Mouse (Mus musculus): ENCODE measurements at regions not wholly inside any gene's neighbourhood (a gene's known extent, or its start where the extent isn't known, plus 50 kb on each side); places are given as distances from the start of the nearest gene placed in this dataset.
A peak's percentile ranks its signal among the peaks of the same experiment; 100 is the strongest.
"Not testable (repeated sequence)": the region's sequence is repeated elsewhere in the genome, so short reads cannot be mapped to it uniquely, and the experiment has no call there.

- TF ChIP-seq CTCF (IDR thresholded peaks at IDR 0.05): no peak
- intact Hi-C loops (cut with DNase I): no loop called here
- H3K4me3 ChIP-seq: no peak overlapping the region
- no peak for DNase-seq
- H3K27ac ChIP-seq: no peak overlapping the region
These were observed 288.0 kb downstream of the Sfmbt2 start for GRCm38 (mm10) chr2:10658317-10658716.

- H3K4me3 ChIP-seq; H3K27ac ChIP-seq; intact Hi-C loops (cut with DNase I); DNase-seq: not testable (repeated sequence)
These were observed 297.6 kb downstream of the Sfmbt2 start for GRCm38 (mm10) chr2:10667915-10668314.

- intact Hi-C loops (cut with DNase I): no loop called here
- Histone ChIP-seq H3K4me3 (no peak overlapping the region), H3K27ac (no peak overlapping the region)
- DNase-seq: no peak
- TF ChIP-seq CTCF (IDR thresholded peaks at IDR 0.05): no peak
These were observed 300.4 kb downstream of the Sfmbt2 start for GRCm38 (mm10) chr2:10670423-10671298.

DNA sequence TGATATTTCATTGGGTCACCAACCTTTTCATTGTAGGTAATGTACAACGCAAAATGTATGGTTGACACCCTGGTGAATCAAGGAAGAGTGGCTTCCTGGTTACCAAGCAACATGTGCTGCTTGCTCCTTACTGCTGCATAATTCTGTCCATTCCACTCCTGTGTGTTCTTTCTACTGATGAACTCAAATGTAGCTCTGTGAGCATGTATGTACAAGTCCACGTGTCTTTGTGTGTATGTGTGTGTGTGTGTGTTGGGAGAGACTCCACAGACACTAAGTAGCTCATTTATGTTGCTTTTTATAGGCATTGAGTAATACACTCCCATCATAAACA lies 301.0 kb downstream of the Sfmbt2 start:
- no peak overlapping the region for H3K27ac ChIP-seq
- no peak overlapping the region for H3K4me3 ChIP-seq
- no peak for DNase-seq
- no peak for TF ChIP-seq CTCF (IDR thresholded peaks at IDR 0.05)
- intact Hi-C loops (cut with DNase I): no loop called here

- no peak for TF ChIP-seq CTCF (IDR thresholded peaks at IDR 0.05)
- Histone ChIP-seq H3K27ac (no peak overlapping the region), H3K4me3 (no peak overlapping the region)
- intact Hi-C loops (cut with DNase I): no loop called here
- DNase-seq: no peak
These were observed 301.9 kb downstream of the Sfmbt2 start for GRCm38 (mm10) chr2:10672196-10672595.

GRCm38 (mm10) chr2:10674738-10675349 lies 304.5 kb downstream of the Sfmbt2 start:
- Histone ChIP-seq H3K4me3 (no peak overlapping the region), H3K27ac (no peak overlapping the region)
- intact Hi-C loops (cut with DNase I): no loop called here
- no peak for DNase-seq
- TF ChIP-seq CTCF (IDR thresholded peaks at IDR 0.05): 0 out of 2 replicates have a peak, but pooled peaks have one; percentile 4

GRCm38 (mm10) chr2:10701459-10701858 lies 331.1 kb downstream of the Sfmbt2 start:
- DNase-seq: no peak
- H3K4me3 ChIP-seq: no peak overlapping the region
- TF ChIP-seq CTCF (IDR thresholded peaks at IDR 0.05): no peak
- intact Hi-C loops (cut with DNase I): no loop called here
- H3K27ac ChIP-seq: no peak overlapping the region

GRCm38 (mm10) chr2:10718366-10718765 lies 348.1 kb downstream of the Sfmbt2 start:
- intact Hi-C loops (cut with DNase I): no loop called here
- DNase-seq: no peak
- H3K27ac ChIP-seq: no peak overlapping the region
- H3K4me3 ChIP-seq: no peak overlapping the region
- TF ChIP-seq CTCF (IDR thresholded peaks at IDR 0.05): no peak

DNA sequence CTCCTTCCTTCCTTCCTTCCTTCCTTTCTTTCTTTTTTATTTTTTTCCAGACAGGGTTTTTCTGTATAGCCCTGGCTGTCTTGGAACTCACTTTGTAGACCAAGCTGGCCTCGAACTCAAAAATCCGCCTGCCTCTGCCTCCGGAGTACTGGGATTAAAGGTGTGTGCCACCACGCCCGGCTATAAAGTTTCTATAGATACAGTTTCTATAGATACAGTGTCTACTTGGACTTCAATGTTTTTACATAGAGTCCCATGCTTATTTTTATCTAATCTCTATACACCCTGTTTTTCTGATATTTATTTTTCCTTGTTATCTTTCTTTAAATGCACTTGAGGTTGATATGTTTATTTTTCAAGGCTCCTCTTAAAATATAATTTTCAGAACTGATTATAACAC lies 364.0 kb downstream of the Sfmbt2 start:
- H3K27ac ChIP-seq; H3K4me3 ChIP-seq; intact Hi-C loops (cut with DNase I); DNase-seq: not testable (repeated sequence)

DNA sequence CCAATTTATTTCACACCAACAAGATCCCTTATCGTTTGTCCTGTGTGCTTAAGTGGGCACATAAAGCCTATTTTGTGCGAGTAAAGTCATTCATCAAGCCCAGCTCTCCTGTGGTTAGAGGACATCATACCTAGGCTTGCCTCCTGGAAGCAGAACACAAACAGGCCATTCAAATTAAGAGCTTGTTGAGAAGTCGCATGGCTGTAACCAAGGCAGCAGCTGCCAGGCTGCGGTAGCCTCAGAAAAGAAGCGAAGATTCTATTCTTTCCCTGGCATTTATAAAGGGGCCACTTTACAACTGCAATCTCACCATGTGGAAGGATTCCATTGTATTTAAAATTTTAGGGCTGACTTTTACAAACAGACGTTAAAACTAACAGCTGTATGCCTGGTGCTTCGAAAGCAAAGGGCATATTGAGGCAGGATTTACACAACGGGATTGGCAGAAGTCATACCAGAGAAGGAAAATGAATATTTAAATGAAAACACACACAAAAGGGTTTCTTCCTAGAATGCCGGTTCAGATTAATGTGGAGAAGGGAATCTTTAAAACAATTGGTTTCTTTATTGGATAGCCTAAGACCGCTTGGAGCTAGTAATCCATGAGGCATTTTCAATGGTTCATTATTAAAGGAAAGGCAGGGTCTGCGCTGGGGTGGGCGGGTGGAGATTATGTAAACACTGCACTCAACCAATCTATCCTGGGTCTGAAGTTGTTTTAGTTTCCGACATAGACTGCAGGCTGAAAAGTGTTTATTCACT lies 366.6 kb downstream of the Sfmbt2 start:
- Histone ChIP-seq H3K4me3 (peak overlapping the region; percentile 35), H3K27ac (no peak overlapping the region)
- intact Hi-C loops (cut with DNase I): no loop called here
- DNase-seq: no peak
- TF ChIP-seq CTCF (IDR thresholded peaks at IDR 0.05): no peak

DNA sequence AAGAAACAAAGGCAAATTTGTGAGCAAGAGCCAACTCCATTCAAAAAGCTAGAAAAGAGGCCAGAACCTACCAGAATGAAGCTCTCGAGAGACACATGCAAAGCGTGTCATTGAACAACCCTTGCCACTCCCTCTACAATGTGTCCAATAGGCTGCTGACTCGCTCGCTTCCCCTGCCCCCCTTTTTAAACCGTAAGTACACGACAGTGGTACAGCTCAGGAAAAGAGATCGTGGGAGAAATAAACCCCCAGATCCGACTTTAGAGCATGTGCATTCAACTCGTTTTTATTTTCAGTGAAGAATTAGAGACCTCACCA lies 367.1 kb downstream of the Sfmbt2 start:
- intact Hi-C loops (cut with DNase I): no loop called here
- no peak for TF ChIP-seq CTCF (IDR thresholded peaks at IDR 0.05)
- H3K4me3 ChIP-seq: peak overlapping the region; percentile 35
- H3K27ac ChIP-seq: no peak overlapping the region
- DNase-seq: no peak

DNA sequence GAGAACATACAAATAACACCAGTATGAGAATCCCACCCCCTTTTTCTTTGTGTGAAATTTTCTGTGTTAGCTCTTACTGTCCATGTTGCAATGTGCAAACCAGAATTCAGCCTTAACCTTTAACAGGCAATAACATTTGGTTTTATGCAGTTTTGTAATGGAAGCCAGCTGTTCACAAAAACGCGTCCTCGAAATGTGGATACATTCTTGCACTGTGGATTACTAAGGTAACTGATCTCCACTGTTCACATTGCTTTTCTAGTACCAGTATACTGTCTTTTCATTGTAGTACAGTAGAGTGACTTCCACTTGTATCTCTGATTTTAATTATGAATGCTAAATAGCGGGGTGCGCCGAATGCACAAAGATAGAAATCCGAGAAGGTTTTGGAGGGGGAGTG lies 374.8 kb downstream of the Sfmbt2 start:
- Histone ChIP-seq H3K27ac (no peak overlapping the region), H3K4me3 (no peak overlapping the region)
- no peak for TF ChIP-seq CTCF (IDR thresholded peaks at IDR 0.05)
- intact Hi-C loops (cut with DNase I): no loop called here
- no peak for DNase-seq

DNA sequence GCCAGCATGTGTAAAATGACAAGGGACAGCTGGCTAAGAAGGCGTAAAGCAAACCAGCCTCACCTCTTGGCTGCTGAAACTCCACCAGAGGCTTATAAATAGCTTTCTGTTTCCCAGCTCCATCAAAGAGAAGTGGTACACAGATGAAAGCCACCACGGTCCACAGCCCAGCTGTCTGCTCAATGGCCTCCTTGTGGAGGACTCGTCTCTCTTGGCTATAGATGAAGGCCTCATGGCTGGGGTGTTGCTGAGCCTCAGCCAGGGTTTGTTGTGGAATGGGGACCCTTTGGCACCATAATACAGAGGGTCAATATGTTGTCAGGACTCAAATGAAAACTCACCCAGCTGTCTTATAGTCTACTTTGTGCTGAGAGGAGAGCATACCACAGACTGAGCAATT lies 385.1 kb downstream of the Sfmbt2 start:
- Histone ChIP-seq H3K4me3 (no peak overlapping the region), H3K27ac (no peak overlapping the region)
- no peak for DNase-seq
- intact Hi-C loops (cut with DNase I): no loop called here
- TF ChIP-seq CTCF (IDR thresholded peaks at IDR 0.05): no peak

Data from gastrocnemius, adult 2 months (tissue).